Mouse (Mus musculus) left cerebral cortex, adult 2 months (tissue): ENCODE data around the gene Tmem196. TPM values are rescaled to one million over a fixed set of nuclear protein-coding genes. Genes with fewer than 3 reads are reported as not detected.
"Not testable (repeated sequence)": the region's sequence is repeated elsewhere in the genome, so short reads cannot be mapped to it uniquely, and the experiment has no call there.

ENCODE experiments used
- DNase-seq, 2 experiments: peaks; one replicate each; pipeline ENCODE4 v3.0.0; 2021 to 2022; ENCODE audit warnings: low spot score in 2 of 2, mixed read lengths in 1 of 2; ENCODE audit errors: extremely low spot score in 1 of 2
- H3K27ac ChIP-seq: fragments of 200-600 bp; 2 replicates; pipeline ENCODE4 v1.8.1; 2022
- H3K4me3 ChIP-seq: fragments of 200-600 bp; 2 replicates; pipeline ENCODE4 v1.8.1; 2022
- CTCF ChIP-seq: fragments of 200-600 bp; IDR thresholded peaks from 2 replicates; pipeline ENCODE4 v1.8.1; 2022; ENCODE audit warnings: antibody characterized with exemption, mild to moderate bottlenecking, moderate library complexity
- intact Hi-C: fragments of 180-260 bp; cut with DNase I; formaldehyde crosslinking; loops from one replicate; pipeline ENCODE4 v1.15.1; 2025
- total RNA-seq, 2 experiments: library from RNA; stranded (reverse); gene quantifications; 2 replicates each; pipeline ENCODE4 v1.2.3; 2021

The Tmem196 gene
- total RNA-seq, 2 experiments from 2014 or later = 34.5 to 37.2 TPM

GRCm38 (mm10) chr12:120028089-120028959, 82.7 kb downstream of the Tmem196 start:
- peak; percentile 70 to 71 for DNase-seq
- H3K27ac ChIP-seq, intact Hi-C loops, H3K4me3 ChIP-seq: not testable (repeated sequence)
- TF ChIP-seq CTCF = peak; percentile 71
